Mouse (Mus musculus): ENCODE results near the gene Gm10382.
A peak's percentile ranks its signal among the peaks of the same experiment; 100 is the strongest.

Gm10382 gene

DNA sequence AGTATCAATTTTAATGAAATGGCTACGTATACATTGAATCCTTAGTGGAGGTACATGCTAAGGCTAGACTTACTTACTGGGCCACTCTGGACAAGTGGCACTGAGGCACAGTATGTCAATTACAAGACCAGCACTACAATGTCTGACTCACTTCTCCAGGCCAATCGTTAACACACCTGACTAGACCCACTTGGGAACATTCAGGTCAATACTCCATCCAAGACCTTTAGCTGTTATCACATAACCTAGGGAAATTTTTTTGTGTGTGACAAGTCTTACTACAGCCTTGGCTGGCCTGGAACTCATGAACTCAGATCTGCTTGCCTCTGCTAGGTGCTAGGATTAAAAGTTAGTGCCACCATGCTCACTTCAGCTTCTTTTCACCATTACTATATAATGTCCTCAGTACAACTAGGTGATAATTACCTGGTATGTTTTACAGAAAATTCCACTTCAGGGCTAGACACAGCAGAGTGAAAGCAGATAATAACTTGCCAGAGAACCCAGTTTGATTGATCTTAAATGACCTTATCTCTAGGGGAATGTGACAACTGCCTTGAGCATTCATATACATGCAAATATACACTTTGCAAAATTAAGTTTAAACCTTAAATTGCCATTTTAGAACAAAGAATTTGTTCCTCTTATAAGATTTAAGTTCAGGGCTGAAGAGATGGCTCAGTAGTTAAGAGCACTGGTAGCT lies 4.5 kb upstream of the Gm10382 start:
- TF ChIP-seq GATA4 (IDR thresholded peaks at IDR 0.05; ENCODE audit: insufficient replicate concordance, low read length), result peak; percentile 8; the same call in 1 of the 2 replicates

DNA sequence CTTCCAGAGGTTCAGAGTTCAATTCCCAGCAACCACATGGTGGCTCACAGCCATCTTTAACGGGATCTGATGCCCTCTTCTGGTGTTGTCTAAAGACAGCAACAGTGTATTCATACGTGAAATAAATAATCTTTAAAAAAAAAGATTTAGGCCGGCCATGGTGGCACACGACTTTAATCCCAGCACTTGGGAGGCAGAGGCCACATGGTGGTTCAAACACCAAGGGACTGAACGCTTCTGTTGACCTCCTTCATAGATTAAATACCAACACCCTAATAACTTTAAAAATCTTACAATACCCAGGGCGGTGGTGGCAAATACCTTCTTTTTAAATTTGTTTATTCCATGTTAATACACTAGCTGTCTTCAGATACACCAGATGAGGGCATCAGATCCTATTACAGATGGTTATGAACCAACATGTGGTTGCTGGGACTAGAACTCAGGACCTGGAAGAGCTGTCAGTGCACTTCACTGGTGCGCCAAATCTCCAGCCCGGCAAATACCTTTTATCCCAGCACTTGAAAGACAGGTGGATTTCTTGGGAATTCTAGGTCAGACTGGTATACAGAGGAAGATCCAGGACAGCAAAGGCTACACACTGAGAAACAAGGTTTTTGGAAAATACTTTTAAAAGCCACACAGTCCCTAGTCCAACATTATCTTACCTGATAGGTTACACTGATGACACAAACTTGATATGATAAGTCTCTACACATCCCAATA lies 3.7 kb upstream of the Gm10382 start:
- TF ChIP-seq GATA4 (IDR thresholded peaks at IDR 0.05; ENCODE audit: insufficient replicate concordance, low read length), result no peak

DNA sequence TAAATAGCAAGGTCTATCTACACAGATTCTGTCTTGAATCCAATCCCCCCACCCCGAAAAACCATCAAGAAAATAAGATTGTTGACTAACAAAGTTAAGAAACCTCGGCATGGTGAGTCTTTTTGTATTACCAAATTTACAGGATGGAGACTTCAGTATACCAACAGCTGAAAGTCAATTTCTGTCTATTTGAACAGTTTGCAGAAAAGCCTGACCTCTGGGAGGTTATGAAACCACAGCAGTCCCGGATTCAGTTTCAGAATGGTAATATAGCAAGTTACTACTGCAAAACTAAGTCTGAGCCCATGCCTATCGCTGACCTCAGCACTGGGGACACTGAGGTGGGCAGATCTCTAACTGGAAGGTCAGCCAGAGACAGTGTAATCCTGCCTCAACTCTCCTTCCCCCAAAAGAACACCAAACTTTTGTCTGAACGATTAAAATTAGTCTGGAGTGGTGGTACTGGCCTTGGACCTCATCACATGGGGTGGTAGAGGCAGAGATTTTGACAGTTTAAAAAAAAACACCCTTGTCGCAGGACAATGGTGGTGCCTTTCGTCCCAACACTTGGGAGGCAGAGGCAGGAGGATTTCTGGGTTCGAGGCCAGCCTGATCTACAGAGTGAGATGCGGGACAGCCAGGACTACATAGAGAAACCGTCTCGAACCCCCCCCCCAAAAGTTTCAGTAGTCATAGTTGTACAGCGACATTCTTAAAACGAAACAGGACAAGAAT lies 597 bp upstream of the Gm10382 start:
- TF ChIP-seq GATA4 (IDR thresholded peaks at IDR 0.05; ENCODE audit: insufficient replicate concordance, low read length), result no peak

DNA sequence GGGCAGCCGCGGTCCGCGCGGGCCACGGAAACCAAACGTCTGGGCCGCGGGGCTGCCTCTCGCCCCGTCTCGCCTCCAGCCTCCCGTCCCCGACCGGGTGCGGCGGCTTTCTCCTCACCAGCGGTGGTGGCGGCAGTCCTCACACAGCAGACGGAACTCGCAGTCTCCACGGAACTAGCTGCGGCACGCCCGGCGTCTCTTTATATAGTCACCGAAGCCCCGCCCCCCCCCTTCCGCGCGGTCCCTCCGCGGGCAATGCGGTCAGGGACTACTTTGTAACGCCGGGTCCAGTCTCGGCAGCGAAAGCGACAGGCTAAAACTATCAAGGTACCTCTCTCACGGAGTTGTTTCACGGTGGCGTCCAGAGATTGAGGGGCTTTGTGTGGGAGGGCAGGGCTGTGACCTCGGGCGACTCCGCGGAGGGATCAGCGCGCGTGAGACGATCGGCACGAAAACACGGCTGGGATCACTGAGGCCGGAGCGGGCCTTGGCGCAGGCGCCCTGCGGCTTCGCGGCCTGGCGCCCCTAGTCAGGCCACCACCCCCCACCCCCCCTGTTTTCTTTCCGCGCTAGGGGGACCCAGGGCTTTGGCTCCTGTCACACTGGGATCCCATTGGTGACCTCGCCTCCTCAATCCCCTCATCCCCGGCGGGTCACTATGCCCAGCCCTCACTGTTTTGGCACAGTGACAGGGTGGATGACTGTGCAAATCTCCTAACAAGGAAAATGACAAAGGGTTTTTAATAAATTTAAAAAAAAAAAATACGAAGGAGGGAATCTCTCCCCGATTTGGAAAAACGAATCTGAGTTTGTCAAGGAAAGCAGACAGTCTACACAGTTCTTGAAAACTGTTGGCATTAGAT lies 688 bp downstream of the Gm10382 start, which contains the start of gene Ubc:
Ubc (minus strand) TSS at position 624 of the 863 bp plus-strand sequence.
- TF ChIP-seq GATA4 (IDR thresholded peaks at IDR 0.05; ENCODE audit: insufficient replicate concordance, low read length), result peak; percentile 41; the same call in 1 of the 2 replicates

DNA sequence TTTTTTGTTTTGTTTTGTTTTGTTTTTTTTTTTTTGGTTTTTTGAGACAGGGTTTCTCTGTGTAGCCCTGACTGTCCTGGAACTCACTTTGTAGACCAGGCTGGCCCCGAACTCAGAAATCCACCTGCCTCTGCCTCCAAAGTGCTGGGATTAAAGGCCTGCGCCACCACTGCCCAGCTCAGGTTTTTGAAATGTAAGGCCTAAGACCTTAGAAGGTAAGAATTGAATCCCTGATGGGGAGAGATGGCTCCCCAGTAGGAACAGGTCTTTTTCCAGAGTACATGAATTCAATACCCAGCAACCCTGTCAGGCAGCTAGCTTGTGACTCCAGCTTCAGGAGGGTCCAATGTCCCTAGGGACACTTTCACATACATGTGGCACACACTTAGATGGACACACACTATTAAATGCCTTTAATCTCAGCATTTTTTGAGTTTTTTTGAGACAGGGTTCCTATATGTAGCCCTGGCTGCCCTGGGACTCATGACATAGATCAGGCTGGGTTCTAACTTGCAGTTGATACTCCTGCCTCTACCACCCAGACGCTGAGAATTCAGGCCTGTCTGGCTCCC lies 1.9 kb downstream of the Gm10382 start:
- TF ChIP-seq GATA4 (IDR thresholded peaks at IDR 0.05; ENCODE audit: insufficient replicate concordance, low read length), result no peak

DNA sequence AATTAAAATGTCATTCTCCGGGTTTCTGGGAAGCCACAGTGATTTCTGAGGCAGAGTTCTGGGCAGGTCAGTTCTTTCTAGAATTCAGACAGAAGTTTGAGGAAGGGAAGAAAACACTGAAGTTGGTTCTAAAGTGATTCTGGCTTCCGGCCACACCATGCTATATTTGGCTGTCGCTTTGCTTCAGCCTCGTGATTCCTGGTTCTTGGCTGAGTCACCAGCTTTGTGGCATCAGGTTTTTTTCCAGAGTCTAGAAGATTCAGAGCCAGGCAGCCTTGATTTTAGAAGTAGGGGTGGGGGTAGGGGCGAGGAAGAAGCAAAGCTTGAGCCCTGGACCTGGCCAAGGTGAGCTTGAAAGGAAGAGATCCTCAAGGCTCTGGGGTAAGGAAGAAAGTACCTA lies 2.5 kb downstream of the Gm10382 start:
- no peak for TF ChIP-seq GATA4 (IDR thresholded peaks at IDR 0.05; ENCODE audit: insufficient replicate concordance, low read length)

DNA sequence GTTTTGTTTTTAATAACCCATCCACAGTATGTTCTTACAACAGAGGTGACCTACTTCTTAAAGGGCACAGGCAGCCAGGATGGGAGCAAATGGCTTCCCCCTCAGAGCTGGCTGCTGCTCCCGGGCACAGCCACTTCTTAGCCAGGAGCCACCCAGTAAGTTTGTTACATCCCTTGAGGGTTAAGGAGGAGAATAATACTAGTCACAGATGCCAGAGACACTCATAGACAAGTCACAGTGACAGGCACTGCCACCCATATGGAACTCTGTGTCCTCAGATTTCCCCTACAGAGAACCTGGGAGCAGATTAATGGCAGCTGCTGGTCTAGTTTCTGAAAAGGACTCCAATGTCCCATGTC lies 3.5 kb downstream of the Gm10382 start:
- TF ChIP-seq GATA4 (IDR thresholded peaks at IDR 0.05; ENCODE audit: insufficient replicate concordance, low read length), result no peak

DNA sequence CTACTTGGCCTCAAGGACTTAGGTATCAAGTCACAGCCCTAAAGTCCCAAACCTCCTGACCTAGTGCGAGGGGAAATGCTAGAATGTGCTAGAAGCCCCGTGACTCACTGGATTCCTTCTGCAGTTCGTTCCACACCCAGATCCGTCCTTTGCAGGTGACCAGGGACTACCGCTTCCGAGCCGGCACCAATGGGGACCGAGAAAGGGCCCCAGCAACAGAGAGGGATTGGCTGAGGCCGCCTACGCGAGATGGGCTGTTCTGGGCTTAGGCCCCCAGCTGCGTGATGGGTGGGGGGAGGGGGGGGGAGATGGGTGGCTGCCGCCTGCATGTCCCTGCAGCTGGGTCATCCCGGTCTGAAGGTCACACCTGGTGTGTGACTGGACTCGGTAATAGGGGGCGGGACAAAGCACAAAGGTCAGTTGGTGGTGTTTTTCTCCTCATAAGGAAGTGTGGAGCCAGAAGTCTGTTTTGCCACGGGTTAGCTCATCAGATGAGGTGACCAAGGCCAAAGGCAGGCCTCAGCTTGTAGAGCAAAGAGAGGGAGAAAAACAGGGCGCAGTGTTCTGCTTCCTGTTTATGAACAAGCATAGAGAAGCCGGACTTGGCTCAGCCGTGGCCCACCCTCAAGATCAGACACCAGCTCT lies 4.0 kb downstream of the Gm10382 start:
- no peak; the same call in 1 of the 2 replicates for TF ChIP-seq GATA4 (IDR thresholded peaks at IDR 0.05; ENCODE audit: insufficient replicate concordance, low read length)

DNA sequence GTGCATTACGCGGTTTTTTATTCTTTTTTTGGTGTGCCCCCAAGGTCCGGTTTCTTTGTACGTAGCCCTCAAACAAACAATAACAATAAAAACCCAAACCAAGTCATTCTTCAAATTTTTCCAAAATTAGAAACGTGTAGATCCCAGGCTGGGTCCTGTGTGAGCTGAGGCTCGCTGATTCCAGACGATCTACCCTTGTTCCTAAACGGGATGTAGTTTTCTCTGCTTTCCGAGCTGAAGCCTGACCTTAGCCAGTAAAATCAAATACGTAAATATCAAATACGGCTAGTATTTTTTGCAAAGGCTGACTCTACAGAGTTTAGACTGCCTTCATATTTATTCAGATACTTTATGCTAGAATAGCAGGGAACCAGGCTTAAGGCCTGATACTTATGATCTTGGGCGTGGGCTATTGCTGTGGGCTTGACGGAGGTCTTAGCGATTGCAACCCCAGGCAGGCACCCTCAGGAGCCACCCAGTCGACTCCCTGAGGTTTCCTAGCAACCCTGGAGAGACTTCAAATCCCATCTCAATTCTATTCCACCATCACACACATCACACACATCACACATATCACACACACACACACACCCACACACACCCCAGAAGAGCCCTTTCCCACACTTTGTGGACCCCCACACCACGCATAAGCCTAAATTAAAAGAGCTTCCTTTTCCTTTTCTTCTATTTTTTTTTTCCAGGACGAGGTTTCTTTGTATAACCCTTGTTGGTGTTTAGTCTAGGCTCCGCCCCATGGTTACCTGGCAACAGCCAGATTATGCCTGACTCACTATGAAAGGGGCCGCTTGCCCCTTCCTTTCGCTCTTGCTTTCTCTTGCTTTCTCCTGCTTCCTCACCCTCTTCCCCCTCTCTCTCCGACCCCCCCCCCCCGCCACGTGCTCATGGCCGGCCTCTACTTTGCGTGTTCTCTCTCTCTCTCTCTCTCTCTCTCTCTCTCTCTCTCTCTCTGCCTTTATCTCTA lies 4.8 kb downstream of the Gm10382 start:
- TF ChIP-seq GATA4 (IDR thresholded peaks at IDR 0.05; ENCODE audit: insufficient replicate concordance, low read length), result no peak

DNA sequence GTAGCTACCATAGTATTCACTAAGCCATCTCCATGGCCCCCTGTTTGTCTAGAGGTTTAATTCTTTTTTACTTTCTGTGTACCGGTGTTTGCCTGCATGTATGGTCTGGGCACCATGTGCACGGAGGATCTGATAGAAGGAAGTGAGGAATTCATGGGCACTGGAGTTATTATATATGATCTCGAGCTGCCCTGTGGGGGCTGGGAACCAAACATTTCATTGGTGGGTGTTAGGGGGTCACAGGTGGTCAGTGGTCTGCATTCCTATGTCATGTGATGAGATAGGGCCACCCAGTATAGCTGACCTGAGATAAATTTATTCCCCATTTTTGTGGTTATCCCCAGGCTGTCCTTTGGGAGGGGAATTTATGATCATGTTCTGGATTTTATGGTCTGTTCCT lies 5.9 kb downstream of the Gm10382 start:
- no peak for TF ChIP-seq GATA4 (IDR thresholded peaks at IDR 0.05; ENCODE audit: insufficient replicate concordance, low read length)

DNA sequence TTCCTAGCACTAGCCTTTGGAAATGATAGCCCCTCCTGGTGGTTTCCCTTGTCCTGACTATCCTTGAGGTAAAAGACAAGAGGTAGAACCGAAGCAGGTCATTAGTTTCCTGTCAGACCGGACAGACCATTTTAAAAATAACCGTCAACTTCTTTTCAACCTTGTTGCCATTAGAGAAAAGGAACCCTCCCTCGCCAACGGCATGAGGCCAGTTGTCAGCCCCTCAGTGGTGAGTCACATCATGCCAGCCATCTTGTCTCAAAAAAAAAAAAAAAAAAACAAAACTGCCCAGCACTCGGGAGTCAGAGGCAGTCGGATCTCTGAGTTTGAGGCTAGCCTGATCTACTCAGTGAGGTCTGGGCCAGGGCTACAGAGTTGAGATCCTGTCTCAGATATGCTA lies 11.8 kb downstream of the Gm10382 start:
- no peak for TF ChIP-seq GATA4 (IDR thresholded peaks at IDR 0.05; ENCODE audit: insufficient replicate concordance, low read length)

DNA sequence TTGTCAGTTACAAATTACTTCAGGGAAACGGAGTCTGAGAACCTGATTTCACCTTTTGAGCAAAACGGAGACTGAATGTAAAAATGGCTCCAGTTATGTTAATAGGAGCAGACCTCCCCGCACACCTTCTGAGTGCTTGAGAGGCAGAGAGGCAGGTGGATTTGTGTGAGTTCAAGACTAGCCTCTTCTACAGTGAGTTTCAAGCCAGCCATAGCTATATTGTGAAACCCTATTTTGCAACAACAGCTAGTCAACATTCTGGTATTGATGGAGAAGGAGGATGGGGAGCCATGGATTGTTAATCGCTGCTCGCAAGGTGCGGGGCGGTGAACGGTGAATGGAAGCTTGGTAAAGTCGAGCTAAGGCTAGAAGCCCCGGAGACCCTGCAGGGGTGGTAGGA lies 13.4 kb downstream of the Gm10382 start:
- no peak for TF ChIP-seq GATA4 (IDR thresholded peaks at IDR 0.05; ENCODE audit: insufficient replicate concordance, low read length)

DNA sequence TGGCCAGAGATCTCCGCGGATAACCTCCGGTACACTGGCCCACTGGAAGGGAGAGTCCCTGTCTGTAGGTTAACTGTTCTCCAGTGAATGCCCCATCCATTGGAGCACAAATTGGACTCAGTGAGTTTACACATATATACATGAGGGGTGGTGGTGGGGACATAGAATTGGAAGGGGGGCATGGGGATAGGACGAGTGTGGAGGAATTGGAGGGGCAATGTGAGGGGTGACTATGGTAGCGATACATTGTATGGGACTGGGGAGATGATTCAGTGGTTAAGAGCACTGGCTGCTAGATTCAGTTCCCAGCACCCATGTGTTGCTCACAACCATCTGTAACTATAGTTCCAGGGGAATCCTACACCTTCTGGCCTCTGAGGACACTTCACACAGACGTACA lies 13.9 kb downstream of the Gm10382 start:
- no peak for TF ChIP-seq GATA4 (IDR thresholded peaks at IDR 0.05; ENCODE audit: insufficient replicate concordance, low read length)
